Comparison of ENCODE assay signal across 7 mouse cellular contexts in genomic region chr5:125391609-125392008, GRCm38 (mm10). TPM values are rescaled to one million over a fixed set of nuclear protein-coding genes. Genes with fewer than 3 reads are reported as not detected.
A peak's percentile ranks its signal among the peaks of the same experiment; 100 is the strongest.
DNase-seq lines count a peak whose midpoint lies in the region; ATAC-seq and TF ChIP-seq lines count a peak whose summit lies in the region.

No protein-coding gene starts in this region.

- 78% methylated on average over 5 of the region's 5 CpGs for WGBS in embryonic facial prominence, embryonic 13.5 days
- 30% methylated on average over 5 of the region's 5 CpGs for WGBS in heart, embryonic 15.5 days
- 48% methylated on average over 5 of the region's 5 CpGs for WGBS in liver, postnatal 0 days (ENCODE audit: insufficient replicate concordance)
- WGBS in stomach, embryonic 15.5 days: 67% methylated on average over 5 of the region's 5 CpGs

- no peak for ATAC-seq in embryonic facial prominence, embryonic 13.5 days (ENCODE audit: insufficient number of reproducible peaks, insufficient read depth, low FRiP score, low TSS enrichment, low read depth)
- no peak for ATAC-seq in heart, embryonic 15.5 days (replicated peaks; ENCODE audit: insufficient number of reproducible peaks, insufficient read depth, low FRiP score, low read depth)
- ATAC-seq in liver, postnatal 0 days: no peak
- no peak for ATAC-seq in stomach, embryonic 15.5 days (ENCODE audit: insufficient read depth, low FRiP score, low read depth)

- no peaks in the 10 kb centered on the region for H3K27me3 ChIP-seq in embryonic facial prominence, embryonic 13.5 days
- no peaks in the 10 kb centered on the region for H3K27me3 ChIP-seq in heart, embryonic 15.5 days
- H3K27me3 ChIP-seq in liver, postnatal 0 days (ENCODE audit: insufficient read depth, low read length): no peaks in the 10 kb centered on the region
- no peaks in the 10 kb centered on the region for H3K27me3 ChIP-seq in stomach, embryonic 15.5 days (replicated peaks)

- H3K4me1 ChIP-seq in embryonic facial prominence, embryonic 13.5 days: peaks cover 42% of the 10 kb centered on the region
- H3K4me1 ChIP-seq in heart, embryonic 15.5 days (replicated peaks): peaks cover 46% of the 10 kb centered on the region
- H3K4me1 ChIP-seq in liver, postnatal 0 days (ENCODE audit: insufficient read depth): peaks cover 40% of the 10 kb centered on the region
- peaks cover 19% of the 10 kb centered on the region for H3K4me1 ChIP-seq in stomach, embryonic 15.5 days

- H3K4me3 ChIP-seq in embryonic facial prominence, embryonic 13.5 days: no peak overlapping the region
- no peak overlapping the region for H3K4me3 ChIP-seq in heart, embryonic 15.5 days
- no peak overlapping the region for H3K4me3 ChIP-seq in liver, postnatal 0 days (ENCODE audit: low read depth, low read length)
- H3K4me3 ChIP-seq in stomach, embryonic 15.5 days (replicated peaks): no peak overlapping the region

- H3K9ac ChIP-seq in embryonic facial prominence, embryonic 13.5 days: no peak overlapping the region
- H3K9ac ChIP-seq in heart, embryonic 15.5 days: peak overlapping the region; percentile 38
- H3K9ac ChIP-seq in liver, postnatal 0 days (replicated peaks): peak overlapping the region; percentile 36; the same call in 1 of the 2 replicates
- H3K9ac ChIP-seq in stomach, embryonic 15.5 days: no peak overlapping the region

- H3K36me3 ChIP-seq in embryonic facial prominence, embryonic 13.5 days: no peaks in the 10 kb centered on the region
- H3K36me3 ChIP-seq in heart, embryonic 15.5 days: no peaks in the 10 kb centered on the region
- H3K36me3 ChIP-seq in liver, postnatal 0 days (replicated peaks; ENCODE audit: insufficient read depth, low read length): peaks cover 8% of the 10 kb centered on the region; the same call in 1 of the 2 replicates
- no peaks in the 10 kb centered on the region for H3K36me3 ChIP-seq in stomach, embryonic 15.5 days

- no peak overlapping the region for H3K4me2 ChIP-seq in embryonic facial prominence, embryonic 13.5 days
- peak overlapping the region; percentile 39 for H3K4me2 ChIP-seq in heart, embryonic 15.5 days
- H3K4me2 ChIP-seq in liver, postnatal 0 days (ENCODE audit: low read depth, low read length): peak overlapping the region; percentile 24; the same call in 1 of the 2 replicates
- no peak overlapping the region for H3K4me2 ChIP-seq in stomach, embryonic 15.5 days

- DNase-seq in 416B (ENCODE audit: low read depth) (peak; percentile 95), MN1 (ENCODE audit: low spot score) (peak; percentile 78)
- DNase-seq in kidney, postnatal 14 days: peak; percentile 83
- peak; percentile 54 for DNase-seq in liver, postnatal 0 days

- 0 out of 2 replicates have a peak, but pooled peaks have one; percentile 13 for TF ChIP-seq EP300 in liver, postnatal 0 days (IDR thresholded peaks at IDR 0.05; ENCODE audit: low read depth)

- no peak for TF ChIP-seq CTCF in liver, postnatal 0 days (IDR thresholded peaks at IDR 0.05; ENCODE audit: low read depth)

- no peaks in the 10 kb centered on the region for H3K9me3 ChIP-seq in embryonic facial prominence, embryonic 13.5 days
- no peaks in the 10 kb centered on the region for H3K9me3 ChIP-seq in heart, embryonic 15.5 days (replicated peaks)
- H3K9me3 ChIP-seq in liver, postnatal 0 days (ENCODE audit: low read length): no peaks in the 10 kb centered on the region
- H3K9me3 ChIP-seq in stomach, embryonic 15.5 days: no peaks in the 10 kb centered on the region

- H3K27ac ChIP-seq in embryonic facial prominence, embryonic 13.5 days: peak overlapping the region; percentile 98; the same call in 1 of the 2 replicates
- peak overlapping the region; percentile 97 for H3K27ac ChIP-seq in heart, embryonic 15.5 days
- peak overlapping the region; percentile 100 for H3K27ac ChIP-seq in liver, postnatal 0 days (ENCODE audit: low read depth)
- peak overlapping the region; percentile 99 for H3K27ac ChIP-seq in stomach, embryonic 15.5 days

RNA-seq across cellular contexts. Expression of gene Ubc, which starts 1.6 kb away (rescaled TPM):
- polyA plus RNA-seq in embryonic facial prominence, embryonic 13.5 days (2015; fragmentation: Nextera tagmentation; extraction: Ambion mirVana): 979 and 1,012 TPM in 2 replicates
- polyA plus RNA-seq in heart, embryonic 15.5 days (2015; fragmentation: Nextera tagmentation; extraction: Ambion mirVana): 782 and 963 TPM in 2 replicates
- polyA plus RNA-seq in liver, postnatal 0 days (2015; fragmentation: Nextera tagmentation; extraction: Ambion mirVana): 369 and 531 TPM in 2 replicates
- 893 and 1,069 TPM in 2 replicates for polyA plus RNA-seq in stomach, embryonic 15.5 days (2015; fragmentation: Nextera tagmentation; extraction: Ambion mirVana)

RNA-seq across cellular contexts. Expression of gene Gm10382, which starts 2.5 kb away (rescaled TPM):
- polyA plus RNA-seq in embryonic facial prominence, embryonic 13.5 days (2015; fragmentation: Nextera tagmentation; extraction: Ambion mirVana): 0.29 and 0.34 TPM in 2 replicates
- polyA plus RNA-seq in heart, embryonic 15.5 days (2015; fragmentation: Nextera tagmentation; extraction: Ambion mirVana): 0.30 and 0.48 TPM in 2 replicates
- 0.17 and 0.18 TPM in 2 replicates for polyA plus RNA-seq in liver, postnatal 0 days (2015; fragmentation: Nextera tagmentation; extraction: Ambion mirVana)
- polyA plus RNA-seq in stomach, embryonic 15.5 days (2015; fragmentation: Nextera tagmentation; extraction: Ambion mirVana): 0.21 and 0.67 TPM in 2 replicates

RNA-seq across cellular contexts. Expression of gene Dhx37, which starts 42.3 kb away (rescaled TPM):
- 13.9 and 14.7 TPM in 2 replicates for polyA plus RNA-seq in embryonic facial prominence, embryonic 13.5 days (2015; fragmentation: Nextera tagmentation; extraction: Ambion mirVana)
- 7.0 and 10.4 TPM in 2 replicates for polyA plus RNA-seq in heart, embryonic 15.5 days (2015; fragmentation: Nextera tagmentation; extraction: Ambion mirVana)
- polyA plus RNA-seq in liver, postnatal 0 days (2015; fragmentation: Nextera tagmentation; extraction: Ambion mirVana): 3.3 and 3.4 TPM in 2 replicates
- polyA plus RNA-seq in stomach, embryonic 15.5 days (2015; fragmentation: Nextera tagmentation; extraction: Ambion mirVana): 10.8 and 11.5 TPM in 2 replicates

RNA-seq across cellular contexts. Expression of gene Bri3bp, which starts 49.8 kb away (rescaled TPM):
- 33.5 and 36.1 TPM in 2 replicates for polyA plus RNA-seq in embryonic facial prominence, embryonic 13.5 days (2015; fragmentation: Nextera tagmentation; extraction: Ambion mirVana)
- polyA plus RNA-seq in heart, embryonic 15.5 days (2015; fragmentation: Nextera tagmentation; extraction: Ambion mirVana): 36.5 and 40.7 TPM in 2 replicates
- 20.2 and 20.9 TPM in 2 replicates for polyA plus RNA-seq in liver, postnatal 0 days (2015; fragmentation: Nextera tagmentation; extraction: Ambion mirVana)
- polyA plus RNA-seq in stomach, embryonic 15.5 days (2015; fragmentation: Nextera tagmentation; extraction: Ambion mirVana): 45.5 and 46.6 TPM in 2 replicates

RNA-seq across cellular contexts. Expression of gene Scarb1, which starts 50.7 kb away (rescaled TPM):
- polyA plus RNA-seq in embryonic facial prominence, embryonic 13.5 days (2015; fragmentation: Nextera tagmentation; extraction: Ambion mirVana): 53.9 and 55.6 TPM in 2 replicates
- 54.8 and 68.1 TPM in 2 replicates for polyA plus RNA-seq in heart, embryonic 15.5 days (2015; fragmentation: Nextera tagmentation; extraction: Ambion mirVana)
- polyA plus RNA-seq in liver, postnatal 0 days (2015; fragmentation: Nextera tagmentation; extraction: Ambion mirVana): 105 and 109 TPM in 2 replicates
- 61.9 and 67.9 TPM in 2 replicates for polyA plus RNA-seq in stomach, embryonic 15.5 days (2015; fragmentation: Nextera tagmentation; extraction: Ambion mirVana)

Comparison
In these comparisons a context has a peak if more than half of its experiments do, and no peak if none do; other contexts are left out.
1. H3K4me2 ChIP-seq: peak in heart, embryonic 15.5 days (single experiment) and liver, postnatal 0 days (single experiment); none in embryonic facial prominence, embryonic 13.5 days (single experiment) and stomach, embryonic 15.5 days (single experiment).
2. H3K9ac ChIP-seq: peak in heart, embryonic 15.5 days (single experiment) and liver, postnatal 0 days (single experiment); none in embryonic facial prominence, embryonic 13.5 days (single experiment) and stomach, embryonic 15.5 days (single experiment).
3. Peak in every context shown above with its lines, with median percentiles within 50 percentile points of each other: DNase-seq and H3K27ac ChIP-seq.